Mouse (Mus musculus): Measurements from ENCODE around the gene Rfx8. TPM values are rescaled to one million over a fixed set of nuclear protein-coding genes. Genes with fewer than 3 reads are reported as not detected.

Gene Rfx8
- 0.04 and 0.05 TPM in 2 replicates for polyA plus RNA-seq (2012; rRNA removed)

GRCm38 (mm10) chr1:39720632-39721350 is at the start of gene Rfx8:
Rfx8 (minus strand) TSS chr1:39720997.

GRCm38 (mm10) chr1:39651241-39651548 is 69.6 kb downstream of the Rfx8 start, which contains the start of gene Creg2:
Creg2 (minus strand) TSS chr1:39651474.

Other genes starting within 250 kb of the Rfx8 start
- 6.3 and 8.3 TPM in 2 replicates for gene Tbc1d8, start 242.2 kb downstream of the Rfx8 start, polyA plus RNA-seq (2012; rRNA removed)
- gene Cnot11, start 186.0 kb downstream of the Rfx8 start, polyA plus RNA-seq (2012; rRNA removed): 10.4 and 16.4 TPM in 2 replicates
- gene Rnf149, start 143.6 kb downstream of the Rfx8 start, polyA plus RNA-seq (2012; rRNA removed): 25.7 and 38.6 TPM in 2 replicates
- gene Creg2, start 69.5 kb downstream of the Rfx8 start, polyA plus RNA-seq (2012; rRNA removed): 0.10 and 0.14 TPM in 2 replicates
- gene Gm3646, start 84.3 kb upstream of the Rfx8 start, polyA plus RNA-seq (2012; rRNA removed): not detected in 2 replicates
- 17.8 and 19.6 TPM in 2 replicates for gene Map4k4, start 179.9 kb upstream of the Rfx8 start, polyA plus RNA-seq (2012; rRNA removed)

Measured in stomach, adult 2 months (tissue).